Mouse (Mus musculus): Measurements from ENCODE around the gene C2.
A peak's percentile ranks its signal among the peaks of the same experiment; 100 is the strongest.

C2 gene

DNA sequence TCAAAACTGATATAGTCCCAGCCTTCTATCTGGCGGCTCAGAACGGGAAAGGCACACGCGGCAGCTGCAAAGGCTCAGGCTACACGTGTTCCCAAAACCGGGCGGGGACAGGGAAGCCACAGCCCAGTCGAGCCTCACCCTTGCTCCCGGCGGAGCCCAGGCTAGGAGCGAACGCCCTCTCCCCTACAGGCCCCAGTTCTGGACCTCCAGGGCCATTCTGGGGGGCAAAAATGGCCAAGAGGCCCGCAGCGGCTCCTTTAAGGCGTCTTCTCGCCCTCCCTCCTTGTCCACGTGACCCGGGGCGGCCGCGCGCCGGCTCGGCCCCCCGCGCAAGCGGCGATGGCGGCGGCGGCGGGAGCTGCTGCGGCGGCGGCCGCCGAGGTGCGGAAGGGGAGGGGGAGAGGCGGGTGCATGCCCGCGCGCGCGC lies at the start of gene C2, which contains the start of gene Ehmt2:
Gene C2 (minus strand): TSS at position 106 of the 427 bp plus-strand sequence.
Gene Ehmt2 (plus strand): TSS at position 310 of the 427 bp plus-strand sequence.
- DNase-seq (ENCODE audit: low spot score) = peak; percentile 74

DNA sequence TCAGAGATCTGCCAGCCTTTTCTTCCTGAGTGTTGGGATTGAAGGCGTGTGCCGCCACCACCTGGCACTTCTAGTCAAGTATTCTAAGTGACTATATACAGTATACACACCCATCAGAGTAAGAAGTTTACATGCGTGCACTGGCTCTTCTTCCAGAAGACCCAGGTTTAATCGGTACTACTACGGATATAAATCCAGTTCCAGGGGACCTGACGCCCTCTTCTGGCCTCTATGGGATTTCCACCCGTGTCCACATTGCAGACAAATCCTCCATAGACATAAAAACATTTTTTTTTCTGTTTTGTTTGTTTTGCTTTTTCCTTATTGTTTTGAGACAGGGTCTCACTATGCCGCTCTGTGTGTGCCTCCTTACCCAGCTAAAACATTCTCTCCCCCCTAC lies 49.5 kb upstream of the C2 start:
- no peak for DNase-seq (ENCODE audit: low spot score)

DNA sequence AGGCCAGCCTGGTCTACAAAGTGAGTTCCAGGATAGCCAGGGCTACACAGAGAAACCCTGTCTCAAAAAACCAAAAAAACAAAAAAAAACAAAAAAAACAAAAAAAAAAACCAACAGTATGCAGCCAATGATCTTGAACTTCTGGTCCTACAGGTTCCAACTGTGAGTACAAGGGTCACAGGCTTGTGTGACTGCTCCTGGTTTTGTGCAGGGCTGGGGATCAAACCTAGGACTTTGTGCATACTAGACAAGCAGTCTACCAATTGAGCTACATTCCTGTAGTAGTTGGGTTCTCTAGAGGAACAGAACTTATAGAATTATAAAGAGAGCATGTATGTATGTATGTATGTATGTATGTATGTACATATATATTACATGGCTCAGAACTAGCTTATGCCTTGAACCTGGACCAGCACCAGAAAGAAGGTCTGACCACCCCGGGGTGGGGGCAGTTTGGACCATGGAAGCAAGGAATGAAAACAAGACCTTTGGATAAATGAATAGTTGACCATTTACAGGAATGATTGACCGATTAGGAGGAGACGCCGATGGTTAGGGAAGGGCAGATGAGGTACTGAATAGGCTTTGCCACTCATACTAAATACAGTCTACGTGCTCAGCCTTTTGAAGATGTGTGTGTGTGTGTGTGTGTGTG lies 48.5 kb upstream of the C2 start:
- DNase-seq (ENCODE audit: low spot score) = no peak

DNA sequence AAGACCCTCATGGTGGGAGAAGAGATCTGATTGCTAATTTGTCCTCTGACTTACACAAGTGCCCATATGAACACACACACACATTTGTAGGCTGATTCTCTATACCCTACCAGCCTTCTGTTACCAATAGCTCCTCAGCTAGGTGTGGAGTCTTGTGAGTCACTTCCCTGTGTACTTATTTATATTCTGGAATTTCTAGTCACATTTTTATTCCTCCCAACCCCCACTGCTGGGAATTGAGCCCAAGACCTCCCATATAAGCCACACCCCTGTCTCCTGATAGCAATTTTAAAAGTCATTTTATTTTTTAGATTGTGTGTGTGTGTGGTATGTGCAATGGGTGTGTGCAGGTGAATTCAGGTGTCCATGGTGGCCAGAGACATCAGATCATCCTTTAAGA lies 46.3 kb upstream of the C2 start:
- DNase-seq (ENCODE audit: low spot score) = no peak

DNA sequence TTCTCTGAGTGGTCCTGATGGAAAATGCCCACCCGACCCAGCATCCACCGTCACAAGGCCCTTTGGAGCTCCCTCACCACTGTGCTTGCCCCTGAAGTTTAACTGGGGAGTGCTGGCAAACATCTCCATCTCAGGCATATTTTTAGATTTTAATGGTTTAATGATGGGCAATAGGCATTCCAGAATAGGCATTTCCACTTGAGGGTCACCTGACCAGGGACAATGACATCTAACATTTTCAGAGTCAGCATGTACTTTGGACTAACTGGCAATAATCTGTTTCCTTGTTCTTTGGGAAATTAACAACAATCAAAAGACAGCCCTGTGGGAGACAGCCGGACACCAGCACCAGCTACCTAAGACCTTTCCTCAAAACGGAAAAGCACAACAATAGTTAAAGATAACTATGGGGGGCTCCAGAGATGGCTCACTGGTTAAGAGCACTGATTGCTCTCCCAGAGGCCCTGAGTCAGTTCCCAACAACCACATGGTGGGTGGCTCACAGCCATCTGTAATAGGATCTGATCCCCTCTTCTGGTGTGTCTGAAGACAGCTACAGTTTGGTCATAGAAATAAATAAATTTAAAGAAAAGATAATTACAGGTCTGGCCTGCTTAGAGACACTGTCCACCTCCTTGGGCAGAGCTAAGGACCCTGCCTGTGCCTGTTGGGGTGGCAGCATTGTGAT lies 45.2 kb upstream of the C2 start:
- no peak for DNase-seq (ENCODE audit: low spot score)

DNA sequence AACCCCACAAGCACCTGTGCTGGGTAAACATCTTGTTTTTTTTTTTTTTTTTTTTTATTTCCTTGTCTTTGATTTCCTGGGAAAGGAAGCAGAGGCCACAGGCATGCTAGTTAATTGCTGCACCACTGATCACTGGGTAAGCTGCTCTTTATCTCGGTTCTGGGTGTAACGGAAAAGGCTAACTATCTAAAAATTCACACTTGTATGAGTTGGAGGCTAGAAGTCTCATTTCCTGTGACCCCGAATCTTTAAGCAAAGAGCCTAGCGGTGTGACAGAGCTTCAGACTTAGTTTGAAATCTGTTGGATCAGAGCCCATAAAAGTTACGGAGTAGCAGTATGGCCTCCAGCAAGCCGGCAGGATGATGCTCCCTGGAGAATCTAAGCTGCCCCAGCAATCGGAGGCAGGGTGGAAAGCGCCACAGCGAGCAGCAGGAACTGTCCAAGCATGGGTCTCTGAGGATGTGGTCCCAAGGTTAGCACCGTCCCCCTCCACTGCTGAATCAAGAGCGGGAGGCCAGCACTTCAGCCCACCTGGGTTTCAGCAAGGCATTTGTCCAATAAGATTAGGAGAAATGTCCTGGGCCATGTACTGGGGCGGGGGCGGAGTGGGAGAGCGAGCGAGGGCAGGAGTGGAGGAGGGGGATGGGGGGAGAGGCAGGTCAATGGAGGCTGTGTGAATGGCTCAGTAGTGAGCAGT lies 43.4 kb upstream of the C2 start:
- no peak for DNase-seq (ENCODE audit: low spot score)

DNA sequence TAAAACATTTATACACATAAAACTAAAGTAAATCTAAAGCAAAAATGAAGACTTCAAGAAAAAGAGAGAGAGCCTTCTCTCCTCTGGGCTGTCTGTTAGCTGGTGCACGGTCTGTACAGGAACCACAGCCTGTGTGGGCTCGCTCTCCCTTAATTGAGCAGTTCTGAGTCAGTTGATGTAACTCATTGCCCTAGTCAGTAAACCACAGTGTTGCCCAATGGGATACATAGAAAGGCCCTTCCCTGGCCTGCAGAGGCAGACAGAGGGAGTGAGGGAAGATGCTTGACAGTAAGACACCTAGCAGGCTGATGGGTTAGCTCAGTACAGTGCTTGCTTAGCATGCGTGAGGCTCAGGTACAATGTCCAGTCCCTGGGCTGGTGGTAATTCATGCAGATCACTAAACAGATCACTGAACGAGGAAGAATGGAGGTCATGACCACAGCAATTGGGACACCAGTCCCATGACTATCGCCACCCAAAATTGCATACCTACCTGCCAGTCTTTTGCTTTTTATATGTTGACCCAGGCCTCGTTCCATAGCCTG lies 40.0 kb upstream of the C2 start:
- no peak for DNase-seq (ENCODE audit: low spot score)

DNA sequence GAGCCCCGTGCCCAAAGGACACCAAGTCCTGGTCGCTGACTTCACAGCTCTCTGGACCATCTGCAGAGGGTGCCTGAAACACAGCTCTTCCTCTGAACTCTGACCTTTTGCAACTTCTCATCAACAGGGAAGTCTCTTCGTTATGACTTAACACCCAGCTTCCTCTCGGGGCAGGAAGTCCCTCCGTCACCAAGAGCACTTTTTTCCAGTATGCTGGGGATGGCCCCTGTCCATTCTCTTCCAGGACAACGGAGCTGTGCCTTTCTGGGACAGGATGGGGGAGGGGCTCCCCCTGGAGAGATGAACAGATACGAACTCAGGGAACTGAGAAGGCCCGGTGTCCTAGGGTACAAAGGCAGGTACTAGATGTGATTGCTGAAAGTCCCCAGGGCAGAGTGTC lies 36.8 kb upstream of the C2 start:
- DNase-seq (ENCODE audit: low spot score) = no peak

DNA sequence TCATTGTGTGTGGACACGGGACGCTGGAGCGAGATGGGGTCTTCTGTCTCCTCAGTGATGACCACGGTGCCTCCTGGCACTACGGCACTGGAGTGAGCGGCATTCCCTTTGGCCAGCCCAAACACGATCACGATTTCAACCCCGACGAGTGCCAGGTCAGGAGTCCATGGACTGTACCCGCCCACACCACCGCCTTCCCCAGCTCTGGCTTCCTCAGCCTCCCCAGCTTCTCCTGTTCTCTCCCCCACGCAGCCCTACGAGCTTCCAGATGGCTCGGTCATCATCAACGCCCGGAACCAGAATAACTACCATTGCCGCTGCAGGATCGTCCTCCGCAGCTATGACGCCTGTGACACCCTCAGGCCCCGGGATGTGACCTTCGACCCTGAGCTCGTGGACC lies 36.0 kb upstream of the C2 start:
- DNase-seq (ENCODE audit: low spot score) = no peak

DNA sequence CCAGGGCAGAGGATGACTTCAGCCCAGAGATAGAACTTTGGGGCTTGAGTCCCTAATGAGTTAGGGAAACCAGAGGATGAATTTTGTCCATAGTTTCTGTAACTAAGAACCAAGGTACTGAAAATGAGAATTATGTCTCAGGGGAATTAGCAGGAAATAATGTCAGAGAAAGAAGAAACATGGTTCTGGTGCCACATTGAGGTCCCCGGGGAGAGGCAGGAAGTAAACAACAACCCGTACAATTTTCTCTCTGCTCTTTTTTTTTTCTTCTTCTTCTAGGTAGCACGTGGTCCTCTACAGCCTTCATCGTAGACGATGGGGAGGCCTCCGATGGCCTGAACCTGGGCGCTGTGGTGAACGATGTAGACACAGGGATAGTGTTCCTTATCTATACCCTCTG lies 34.2 kb upstream of the C2 start:
- DNase-seq (ENCODE audit: low spot score) = no peak

DNA sequence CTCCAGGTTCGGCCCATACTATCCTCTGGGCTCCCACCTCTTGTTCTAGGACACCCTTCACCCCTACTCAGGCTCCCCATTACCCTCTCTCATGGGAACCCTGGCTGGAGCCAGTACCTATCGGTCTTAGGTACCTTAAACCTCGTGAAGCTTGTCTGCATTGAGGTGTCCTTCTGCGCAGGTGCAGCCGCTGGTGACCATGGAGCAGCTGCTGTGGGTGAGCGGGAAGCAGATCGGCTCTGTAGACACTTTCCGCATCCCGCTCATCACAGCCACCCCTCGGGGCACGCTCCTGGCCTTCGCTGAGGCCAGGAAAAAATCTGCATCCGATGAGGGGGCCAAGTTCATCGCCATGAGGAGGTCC lies 33.7 kb upstream of the C2 start:
- no peak for DNase-seq (ENCODE audit: low spot score)

DNA sequence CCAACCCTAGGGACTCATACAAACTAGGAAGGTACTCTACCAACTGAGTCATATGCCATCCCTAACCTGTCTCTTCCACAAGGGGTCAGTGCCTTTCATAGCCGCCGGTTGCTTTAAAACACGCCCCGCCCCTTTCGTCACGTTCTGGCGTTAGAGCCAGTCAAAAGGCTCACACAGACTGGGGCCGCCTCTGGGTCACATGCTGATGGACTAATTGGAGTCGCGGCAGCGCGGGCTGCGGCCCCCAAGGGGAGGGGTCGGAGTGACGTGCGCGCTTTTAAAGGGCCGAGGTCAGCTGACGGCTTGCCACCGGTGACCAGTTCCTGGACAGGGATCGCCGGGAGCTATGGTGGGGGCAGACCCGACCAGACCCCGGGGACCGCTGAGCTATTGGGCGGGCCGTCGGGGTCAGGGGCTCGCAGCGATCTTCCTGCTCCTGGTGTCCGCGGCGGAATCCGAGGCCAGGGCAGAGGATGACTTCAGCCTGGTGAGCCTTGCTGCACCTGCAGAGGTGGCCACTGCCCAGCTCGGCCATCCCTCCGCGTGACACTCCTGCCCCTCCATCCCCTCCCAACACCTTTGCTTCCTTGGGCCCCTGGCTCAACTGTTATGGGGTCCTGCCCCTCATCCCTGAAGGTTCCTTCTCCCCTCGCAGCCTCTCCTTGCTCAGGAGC lies 33.1 kb upstream of the C2 start, which contains the start of gene Neu1:
Gene Neu1 (plus strand): TSS at position 193 of the 674 bp plus-strand sequence.
- DNase-seq (ENCODE audit: low spot score) = peak; percentile 99

DNA sequence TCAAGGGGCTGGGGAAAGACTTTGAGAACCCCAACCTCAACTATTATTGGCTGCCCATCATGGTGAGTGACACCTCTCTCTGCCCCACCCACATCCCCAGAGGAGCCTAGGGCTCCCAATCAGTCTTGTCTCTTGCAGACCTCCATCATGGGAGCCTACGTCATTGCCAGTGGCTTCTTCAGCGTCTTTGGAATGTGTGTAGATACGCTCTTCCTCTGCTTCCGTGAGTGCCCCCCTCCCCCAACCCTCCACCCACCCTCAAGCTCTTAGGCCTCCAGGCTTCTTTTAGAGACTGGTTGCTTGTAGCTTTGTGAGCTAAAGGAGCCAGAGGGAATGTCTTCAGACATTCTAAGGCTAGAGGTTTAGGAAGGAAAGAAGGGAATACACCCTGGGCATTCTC lies 30.8 kb upstream of the C2 start:
- DNase-seq (ENCODE audit: low spot score) = no peak

DNA sequence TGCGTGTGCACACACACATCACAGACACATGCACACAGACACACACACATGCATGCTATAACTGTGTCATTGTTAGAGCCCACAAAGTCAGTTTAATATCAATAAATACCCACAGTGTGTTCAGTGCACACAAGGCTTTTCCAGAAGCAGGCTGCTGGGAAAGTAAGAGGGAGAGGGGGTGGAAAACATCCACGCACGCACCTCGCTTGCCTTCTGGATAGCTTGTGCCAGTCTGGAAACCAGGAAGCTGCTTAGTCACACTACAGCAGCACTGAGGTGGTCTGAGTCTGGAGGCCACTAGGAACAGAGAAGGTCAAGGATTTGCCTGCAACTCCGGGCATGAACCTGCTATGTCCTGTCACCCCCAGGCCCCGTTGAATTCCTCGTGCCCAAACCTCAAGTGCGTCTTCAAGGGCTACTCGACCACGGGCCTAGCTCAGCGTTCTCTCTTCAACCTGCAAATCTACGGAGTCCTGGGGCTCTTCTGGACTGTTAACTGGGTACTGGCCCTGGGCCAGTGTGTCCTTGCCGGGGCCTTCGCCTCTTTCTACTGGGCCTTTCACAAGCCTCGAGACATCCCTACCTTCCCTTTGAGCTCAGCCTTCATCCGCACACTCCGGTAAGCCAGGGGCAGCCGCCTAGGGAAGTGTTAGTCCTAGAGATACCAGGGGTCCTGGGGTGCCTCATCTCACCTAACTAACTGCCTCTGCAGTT lies 29.4 kb upstream of the C2 start:
- DNase-seq (ENCODE audit: low spot score) = no peak

DNA sequence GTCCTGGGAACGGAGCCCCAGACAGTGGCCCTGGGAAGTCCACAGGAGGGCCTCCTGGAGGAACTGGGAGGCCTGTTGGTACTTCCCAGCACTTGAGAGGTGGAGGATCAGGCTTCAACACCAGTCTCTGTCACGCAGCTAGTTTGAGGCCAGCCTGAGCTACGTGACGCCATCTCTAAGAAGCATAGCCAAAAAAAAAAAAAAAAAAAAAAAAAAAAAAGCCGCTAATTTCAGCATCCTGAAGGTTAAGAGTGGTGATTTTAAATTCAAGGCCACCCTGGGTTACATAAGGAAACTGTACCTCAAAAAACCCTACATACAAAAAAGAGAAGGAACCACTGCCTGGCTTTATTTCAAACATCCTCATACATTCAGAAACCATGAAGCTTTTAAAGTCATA lies 26.2 kb upstream of the C2 start:
- no peak for DNase-seq (ENCODE audit: low spot score)

DNA sequence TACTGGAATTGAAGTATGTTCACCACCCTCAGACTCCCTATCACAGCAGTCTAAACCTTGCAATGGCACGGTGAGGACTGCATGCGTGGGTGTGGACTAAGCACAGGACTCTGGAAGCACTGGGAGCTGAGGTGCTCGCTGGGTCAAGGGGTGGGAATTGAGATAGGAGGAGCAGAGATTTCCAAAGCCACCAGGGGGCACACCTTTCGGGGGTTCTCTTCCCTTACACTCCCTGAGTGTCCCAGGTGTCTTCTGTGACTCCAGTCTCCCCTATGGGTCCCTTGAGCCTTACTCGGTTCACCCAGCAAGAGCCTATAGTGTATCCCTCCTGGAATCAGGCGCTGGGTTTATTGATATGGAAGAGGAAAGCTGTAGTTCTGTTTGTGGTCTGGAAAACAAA lies 24.9 kb upstream of the C2 start:
- no peak for DNase-seq (ENCODE audit: low spot score)

DNA sequence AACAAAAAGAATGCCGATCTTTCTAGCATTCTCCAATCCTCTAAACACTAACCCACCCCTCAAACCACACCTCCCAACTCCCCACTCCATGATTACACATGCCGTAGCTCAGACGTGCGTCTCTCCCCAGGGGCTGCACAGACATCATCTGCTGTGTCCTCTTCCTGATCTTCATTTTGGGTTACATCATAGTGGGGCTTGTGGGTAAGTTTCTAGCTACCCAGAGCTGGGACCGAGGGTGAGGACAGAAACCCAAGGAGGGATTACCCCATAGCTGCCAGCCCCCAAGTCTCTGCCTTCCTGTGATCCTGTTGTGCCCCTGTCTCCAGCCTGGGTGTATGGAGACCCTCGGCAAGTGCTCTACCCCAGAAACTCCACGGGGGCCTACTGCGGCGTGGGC lies 19.1 kb upstream of the C2 start:
- DNase-seq (ENCODE audit: low spot score) = no peak

DNA sequence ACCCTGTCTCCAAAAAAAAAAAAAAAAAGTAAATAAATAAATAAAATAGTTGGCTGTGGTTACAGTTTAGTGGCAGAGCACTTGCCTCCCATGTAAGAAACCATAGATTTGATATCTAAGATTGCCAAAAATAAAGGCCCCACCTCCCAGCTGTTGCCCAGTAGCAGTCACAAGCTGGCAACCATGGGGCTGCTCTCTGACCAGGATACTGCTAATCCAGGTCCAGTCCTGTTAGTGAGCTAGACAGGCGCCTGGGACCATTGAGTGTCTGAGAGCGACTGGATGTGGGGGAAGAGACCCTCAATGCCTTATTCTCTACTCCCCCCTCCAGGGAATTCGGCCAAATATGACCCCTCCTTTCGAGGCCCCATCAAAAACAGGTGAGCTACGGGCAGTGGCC lies 18.3 kb upstream of the C2 start:
- DNase-seq (ENCODE audit: low spot score) = no peak

DNA sequence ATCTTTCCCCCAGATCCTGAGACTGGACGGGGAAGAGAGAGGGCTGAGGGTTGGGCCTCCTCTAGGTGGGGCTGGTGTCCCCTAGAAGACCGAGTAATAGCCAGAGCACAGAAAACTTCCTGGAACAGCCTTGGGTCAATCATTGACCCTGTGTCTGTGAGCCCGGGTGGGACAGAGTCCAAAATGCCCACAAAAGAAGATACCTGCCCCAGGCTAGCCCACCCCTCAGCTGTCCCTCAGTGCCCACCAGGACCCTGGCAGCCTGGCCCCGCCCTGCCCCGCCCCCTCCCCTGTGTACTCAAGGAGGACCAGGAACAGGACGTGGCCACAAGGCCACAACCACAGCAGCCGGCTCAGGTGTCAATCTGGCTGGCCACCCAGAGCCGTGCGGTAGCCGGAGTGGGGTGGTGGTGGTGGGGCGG lies 17.4 kb upstream of the C2 start:
- no peak for DNase-seq (ENCODE audit: low spot score)

DNA sequence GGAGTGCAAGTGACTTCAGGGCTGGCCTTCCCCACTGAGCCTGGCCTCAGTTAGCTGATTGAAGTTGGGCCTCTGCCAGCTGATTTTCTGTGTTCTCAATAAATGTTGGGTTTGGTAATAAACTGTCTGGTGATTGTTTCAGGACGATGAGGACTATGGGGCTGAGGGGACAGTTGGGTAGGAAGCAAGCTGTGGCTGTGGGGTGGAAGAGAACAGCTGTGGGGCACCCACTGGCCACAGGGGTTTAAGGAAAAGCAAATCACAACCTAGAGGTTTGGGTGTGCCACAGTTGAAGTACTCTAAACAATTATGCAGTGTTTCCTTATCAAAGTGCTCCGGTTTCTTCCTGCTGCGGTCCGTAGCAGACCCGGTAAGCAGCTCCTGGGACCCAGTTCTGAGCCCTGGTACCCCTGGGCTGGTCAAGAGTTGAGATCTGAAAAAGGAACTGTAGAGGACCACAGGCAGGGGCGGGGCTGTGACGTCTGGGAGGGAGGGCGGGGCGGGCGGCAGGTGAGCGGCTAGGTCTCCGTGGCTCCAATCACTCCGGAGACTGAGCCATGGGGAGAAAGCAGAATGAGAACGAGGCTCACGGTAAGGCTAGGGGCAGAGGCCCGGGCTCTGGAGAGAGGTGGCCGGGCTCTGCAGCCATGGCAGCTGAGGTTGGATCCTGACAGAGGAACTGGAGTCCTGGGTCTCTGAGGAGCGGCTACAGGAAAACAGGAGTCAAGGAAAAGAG lies 16.0 kb upstream of the C2 start, which contains the start of gene Slc44a4:
Gene Slc44a4 (plus strand): TSS at position 537 of the 736 bp plus-strand sequence.
- no peak for DNase-seq (ENCODE audit: low spot score)

DNA sequence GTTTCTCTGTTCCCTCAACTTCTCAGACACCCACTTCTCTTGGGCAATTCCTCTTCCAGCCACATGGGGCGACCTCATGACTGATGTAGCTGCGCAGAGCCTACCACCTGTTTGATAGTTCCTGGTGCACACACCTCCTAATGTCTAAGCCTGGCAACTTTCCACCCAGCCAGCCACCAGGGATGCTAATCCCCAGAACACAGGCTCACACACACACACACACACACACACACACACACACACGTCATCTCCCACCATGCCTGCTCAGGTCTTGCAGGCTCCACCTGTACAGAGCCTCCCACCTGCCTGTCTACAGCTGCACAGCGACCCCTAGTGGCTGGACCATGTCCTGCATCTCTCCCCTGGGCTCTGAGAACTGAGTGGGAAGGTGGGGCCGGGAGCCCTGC lies 13.9 kb upstream of the C2 start:
- peak; percentile 81 for DNase-seq (ENCODE audit: low spot score)

All from lung, postnatal 25 days (tissue).